Mouse (Mus musculus): ENCODE data around the gene Prr15l. TPM values are rescaled to one million over a fixed set of nuclear protein-coding genes. Genes with fewer than 3 reads are reported as not detected.
A peak's percentile ranks its signal among the peaks of the same experiment; 100 is the strongest.

Gene Prr15l
- polyA plus RNA-seq, 1 experiment from 2014 or later, result 1.7 TPM

DNA sequence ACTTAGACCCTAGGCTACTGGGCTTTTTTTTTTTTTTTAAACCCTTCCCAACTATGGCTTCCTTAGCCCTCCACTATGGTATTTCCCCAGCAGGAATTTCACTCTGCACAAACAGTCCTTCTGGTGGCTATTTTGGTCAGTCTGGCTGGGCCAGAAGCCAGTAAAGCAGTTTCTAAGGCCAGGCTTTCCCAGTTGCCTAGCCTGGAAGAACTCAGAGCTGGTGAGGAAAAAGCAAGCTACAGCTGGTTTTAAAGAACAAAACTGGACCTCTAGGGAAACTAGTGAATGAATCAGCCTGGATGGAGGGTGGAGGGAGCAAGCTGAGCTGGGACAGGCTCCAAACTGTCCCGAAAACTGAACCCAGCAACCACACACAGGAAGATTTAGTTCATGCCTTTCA lies 41.8 kb downstream of the Prr15l start:
- Histone ChIP-seq H3K4me2 (peak overlapping the region; percentile 54), H3K4me3 (peak overlapping the region; percentile 14; the same call in 1 of the 2 replicates), H3K27ac (peak overlapping the region; percentile 99), H3K9ac (peak overlapping the region; percentile 36), H3K4me1 (replicated peaks) (peaks cover 75% of the 10 kb centered on the region), H3K36me3 (no peaks in the 10 kb centered on the region), H3K9me3 (replicated peaks) (no peaks in the 10 kb centered on the region), H3K27me3 (no peaks in the 10 kb centered on the region)
- 29% methylated on average over 1 of the region's 1 CpGs for WGBS
- peak; percentile 71 for ATAC-seq (replicated peaks; ENCODE audit: insufficient number of reproducible peaks, insufficient read depth, low FRiP score, low read depth)

- peak overlapping the region; percentile 5; the same call in 1 of the 2 replicates for H3K9ac ChIP-seq
- H3K4me2 ChIP-seq, result 0 out of 2 replicates have a peak overlapping the region, but pooled peaks have one; percentile 8
- 28% methylated on average over 3 of the region's 3 CpGs for WGBS
- peak overlapping the region; percentile 99 for H3K27ac ChIP-seq
- no peaks in the 10 kb centered on the region for H3K9me3 ChIP-seq (replicated peaks)
- no peak overlapping the region for H3K4me3 ChIP-seq
- no peaks in the 10 kb centered on the region for H3K27me3 ChIP-seq
- no peak for ATAC-seq (replicated peaks; ENCODE audit: insufficient number of reproducible peaks, insufficient read depth, low FRiP score, low read depth)
- no peaks in the 10 kb centered on the region for H3K36me3 ChIP-seq
- peaks cover 79% of the 10 kb centered on the region for H3K4me1 ChIP-seq (replicated peaks)
Measured at GRCm38 (mm10) chr11:96970341-96970740, 42.4 kb downstream of the Prr15l start.

DNA sequence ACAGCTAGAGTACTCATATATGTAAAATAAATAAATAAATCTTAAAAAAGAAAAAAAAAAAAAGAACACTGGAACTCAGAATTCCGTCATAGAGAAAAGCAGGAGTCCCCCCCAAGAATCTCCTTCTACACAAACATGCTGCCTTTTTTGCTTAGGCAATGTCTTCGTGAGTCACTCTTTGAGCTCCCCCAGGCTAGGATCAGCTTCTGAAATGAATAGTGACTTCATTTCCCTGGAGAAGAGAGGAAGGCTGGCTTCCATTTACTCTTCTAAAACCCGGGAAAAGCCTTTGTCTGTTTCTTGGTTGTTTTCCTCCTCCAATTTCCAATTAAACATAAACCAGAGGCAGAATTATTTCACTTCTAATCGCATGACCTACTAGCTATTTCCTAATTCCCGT lies 45.0 kb downstream of the Prr15l start:
- Histone ChIP-seq H3K9ac (no peak overlapping the region), H3K9me3 (replicated peaks) (no peaks in the 10 kb centered on the region), H3K4me3 (no peak overlapping the region), H3K4me1 (replicated peaks) (peaks cover 78% of the 10 kb centered on the region), H3K27me3 (no peaks in the 10 kb centered on the region), H3K27ac (peak overlapping the region; percentile 39), H3K36me3 (no peaks in the 10 kb centered on the region), H3K4me2 (no peak overlapping the region)
- WGBS, result 79% methylated on average over 5 of the region's 5 CpGs
- no peak for ATAC-seq (replicated peaks; ENCODE audit: insufficient number of reproducible peaks, insufficient read depth, low FRiP score, low read depth)

- H3K9ac ChIP-seq, result no peak overlapping the region
- H3K27ac ChIP-seq, result peak overlapping the region; percentile 39
- 80% methylated on average over 5 of the region's 5 CpGs for WGBS
Measured at GRCm38 (mm10) chr11:96973426-96973964, 45.6 kb downstream of the Prr15l start.

GRCm38 (mm10) chr11:96974813-96975212 lies 46.9 kb downstream of the Prr15l start:
- Histone ChIP-seq H3K4me1 (replicated peaks) (peaks cover 63% of the 10 kb centered on the region), H3K27ac (peak overlapping the region; percentile 96; the same call in 1 of the 2 replicates), H3K4me3 (no peak overlapping the region), H3K36me3 (no peaks in the 10 kb centered on the region), H3K9ac (no peak overlapping the region), H3K27me3 (no peaks in the 10 kb centered on the region), H3K9me3 (replicated peaks) (no peaks in the 10 kb centered on the region), H3K4me2 (no peak overlapping the region)
- ATAC-seq (replicated peaks; ENCODE audit: insufficient number of reproducible peaks, insufficient read depth, low FRiP score, low read depth), result no peak
- WGBS, result 75% methylated on average over 5 of the region's 5 CpGs

More at GRCm38 (mm10) chr11:96973426-96973964, 45.6 kb downstream of the Prr15l start:
- Histone ChIP-seq H3K9me3 (replicated peaks) (no peaks in the 10 kb centered on the region), H3K27me3 (no peaks in the 10 kb centered on the region), H3K4me3 (no peak overlapping the region), H3K4me1 (replicated peaks) (peaks cover 75% of the 10 kb centered on the region), H3K36me3 (no peaks in the 10 kb centered on the region), H3K4me2 (no peak overlapping the region)
- ATAC-seq (replicated peaks; ENCODE audit: insufficient number of reproducible peaks, insufficient read depth, low FRiP score, low read depth), result no peak

GRCm38 (mm10) chr11:96975511-96976378 lies 47.8 kb downstream of the Prr15l start:
- no peaks in the 10 kb centered on the region for H3K9me3 ChIP-seq (replicated peaks)
- peaks cover 54% of the 10 kb centered on the region for H3K4me1 ChIP-seq (replicated peaks)
- H3K4me3 ChIP-seq, result peak overlapping the region; percentile 93
- 61% methylated on average over 10 of the region's 10 CpGs for WGBS
- H3K36me3 ChIP-seq, result no peaks in the 10 kb centered on the region
- H3K4me2 ChIP-seq, result peak overlapping the region; percentile 65
- H3K27ac ChIP-seq, result peak overlapping the region; percentile 96
- ATAC-seq (replicated peaks; ENCODE audit: insufficient number of reproducible peaks, insufficient read depth, low FRiP score, low read depth), result no peak
- peak overlapping the region; percentile 98 for H3K9ac ChIP-seq
- H3K27me3 ChIP-seq, result no peaks in the 10 kb centered on the region

- Histone ChIP-seq H3K9me3 (replicated peaks) (no peaks in the 10 kb centered on the region), H3K27me3 (peaks cover 3% of the 10 kb centered on the region; the same call in 1 of the 2 replicates), H3K4me1 (replicated peaks) (peaks cover 48% of the 10 kb centered on the region), H3K4me3 (peak overlapping the region; percentile 93), H3K27ac (peak overlapping the region; percentile 96), H3K36me3 (no peaks in the 10 kb centered on the region), H3K9ac (peak overlapping the region; percentile 98), H3K4me2 (peak overlapping the region; percentile 65)
- 38% methylated on average over 3 of the region's 3 CpGs for WGBS
- ATAC-seq (replicated peaks; ENCODE audit: insufficient number of reproducible peaks, insufficient read depth, low FRiP score, low read depth), result no peak
Measured at GRCm38 (mm10) chr11:96976379-96976687, 48.4 kb downstream of the Prr15l start.

DNA sequence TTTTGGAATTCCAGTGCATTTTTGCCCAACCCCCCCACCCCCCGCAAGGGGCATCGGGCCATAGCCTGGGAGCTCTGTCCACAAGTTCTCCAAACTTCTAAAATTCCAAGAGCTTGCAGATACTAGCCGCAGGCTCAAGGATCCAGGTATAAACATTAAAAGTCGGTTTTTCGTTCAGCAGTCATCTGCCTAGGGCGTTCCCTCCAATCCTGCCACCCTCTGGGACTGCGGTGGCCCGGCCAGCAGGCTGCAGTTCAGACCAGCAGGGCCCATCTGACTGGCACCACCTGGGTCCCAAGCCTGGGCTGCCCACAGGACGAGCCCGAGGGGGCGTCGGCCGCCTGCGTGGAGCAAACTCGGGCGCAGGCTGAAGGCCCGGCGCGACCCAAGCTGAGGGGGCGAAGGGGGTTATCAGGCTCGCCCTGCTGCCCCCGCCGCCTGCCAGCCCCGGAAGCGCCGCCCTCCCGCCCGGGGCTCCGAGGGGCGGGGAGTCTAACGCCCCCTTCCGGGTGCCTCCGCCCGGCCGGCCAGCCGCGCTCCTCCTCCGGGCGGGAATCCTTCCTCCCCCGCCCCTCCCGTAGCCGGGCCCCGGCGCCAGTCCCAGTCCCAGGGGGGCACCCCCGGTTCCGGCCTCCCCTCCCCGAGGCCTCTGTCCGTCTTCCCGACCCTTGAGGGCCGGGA lies 49.1 kb downstream of the Prr15l start:
- WGBS, result under 1% methylated on average over 40 of the region's 50 CpGs
- H3K4me3 ChIP-seq, result peak overlapping the region; percentile 93
- H3K27ac ChIP-seq, result peak overlapping the region; percentile 96
- ATAC-seq (replicated peaks; ENCODE audit: insufficient number of reproducible peaks, insufficient read depth, low FRiP score, low read depth), result peak; percentile 79
- no peaks in the 10 kb centered on the region for H3K36me3 ChIP-seq
- peak overlapping the region; percentile 65 for H3K4me2 ChIP-seq
- H3K9ac ChIP-seq, result peak overlapping the region; percentile 98
- peaks cover 41% of the 10 kb centered on the region for H3K4me1 ChIP-seq (replicated peaks)
- peaks cover 8% of the 10 kb centered on the region; the same call in 1 of the 2 replicates for H3K27me3 ChIP-seq
- no peaks in the 10 kb centered on the region for H3K9me3 ChIP-seq (replicated peaks)

DNA sequence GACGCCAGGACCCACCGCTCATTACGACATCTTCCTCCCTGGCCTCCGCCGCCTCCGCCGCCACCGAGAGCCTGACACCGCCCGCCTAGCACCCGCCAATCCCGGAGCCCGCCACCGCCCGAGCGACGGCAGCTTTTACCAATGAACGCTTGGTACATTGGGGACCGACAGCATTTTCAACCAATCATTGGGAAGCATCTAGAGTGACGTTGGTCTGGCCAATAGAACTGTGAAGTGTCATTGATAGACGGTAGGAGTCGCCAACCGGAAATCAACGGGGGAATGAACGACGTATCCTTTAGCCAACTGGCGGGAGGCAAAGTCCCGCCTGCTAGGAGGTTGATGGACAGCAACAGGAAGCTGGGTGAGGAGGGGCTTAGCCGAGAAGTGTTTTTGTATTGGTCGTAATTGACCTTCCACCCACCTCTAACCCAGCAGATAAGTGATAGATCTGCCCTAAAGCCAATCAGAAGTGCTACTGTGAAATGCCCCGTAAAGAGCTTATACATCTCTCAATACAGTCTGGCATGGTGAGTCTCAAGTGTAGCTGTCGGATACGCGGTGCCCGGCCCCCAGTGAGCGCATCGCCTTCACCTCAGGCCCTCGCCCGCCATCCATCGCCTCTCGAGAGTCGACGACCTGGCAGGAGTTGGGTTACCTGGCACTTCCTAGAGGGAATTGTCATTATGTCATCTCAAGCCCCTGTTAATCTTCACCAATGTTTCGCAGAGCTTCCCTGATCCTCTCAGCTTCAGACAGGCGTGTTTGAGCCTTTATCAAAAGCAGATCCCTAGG lies 49.9 kb downstream of the Prr15l start:
- H3K9ac ChIP-seq, result peak overlapping the region; percentile 98
- peak; percentile 94 for ATAC-seq (replicated peaks; ENCODE audit: insufficient number of reproducible peaks, insufficient read depth, low FRiP score, low read depth)
- H3K36me3 ChIP-seq, result no peaks in the 10 kb centered on the region
- peak overlapping the region; percentile 96 for H3K27ac ChIP-seq
- H3K4me3 ChIP-seq, result peak overlapping the region; percentile 93
- peaks cover 35% of the 10 kb centered on the region for H3K4me1 ChIP-seq (replicated peaks)
- under 1% methylated on average over 45 of the region's 45 CpGs for WGBS
- no peaks in the 10 kb centered on the region for H3K9me3 ChIP-seq (replicated peaks)
- H3K4me2 ChIP-seq, result peak overlapping the region; percentile 82
- H3K27me3 ChIP-seq, result peaks cover 8% of the 10 kb centered on the region; the same call in 1 of the 2 replicates

DNA sequence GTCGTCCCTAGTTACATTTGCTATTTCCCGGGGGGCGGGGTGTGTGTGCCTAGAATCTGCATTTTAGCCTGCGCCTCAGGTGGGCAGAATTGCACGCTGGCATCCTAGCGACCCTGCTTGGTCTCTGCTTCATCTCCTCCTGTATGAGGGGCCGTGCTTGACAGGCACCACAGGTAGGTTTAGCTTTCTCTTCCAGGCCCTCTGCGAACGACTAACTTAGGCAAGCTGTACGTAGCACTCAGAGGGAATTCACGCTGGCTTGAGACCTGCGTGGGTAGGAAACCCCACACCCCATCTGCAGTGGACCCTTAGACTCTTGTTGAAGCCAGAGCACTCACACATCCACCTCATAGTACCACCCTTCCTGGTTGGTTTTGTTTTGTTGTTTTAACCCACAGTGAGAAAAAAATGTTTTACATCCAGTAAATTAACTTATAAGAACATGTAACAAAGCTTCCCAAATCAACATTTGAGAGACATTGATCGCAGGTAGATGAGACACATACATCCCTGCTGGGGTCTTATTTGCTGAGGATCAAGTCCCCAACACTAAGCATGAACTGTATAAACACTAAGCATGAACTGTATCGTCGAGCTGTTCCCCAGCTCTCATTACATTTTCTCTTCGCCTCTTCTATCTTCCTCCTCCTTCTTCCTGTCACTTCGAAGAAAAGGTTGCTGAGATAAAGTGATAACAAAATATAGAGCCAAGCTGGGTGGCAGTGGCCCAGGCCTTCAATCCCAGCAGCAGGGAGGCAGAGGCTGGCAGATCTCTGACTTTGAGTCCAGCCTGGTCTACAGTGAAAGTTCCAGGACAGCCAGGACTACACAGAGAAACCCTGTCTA lies 50.7 kb downstream of the Prr15l start:
- Histone ChIP-seq H3K9me3 (replicated peaks) (no peaks in the 10 kb centered on the region), H3K27me3 (peaks cover 10% of the 10 kb centered on the region), H3K36me3 (no peaks in the 10 kb centered on the region), H3K4me1 (replicated peaks) (peaks cover 29% of the 10 kb centered on the region), H3K4me3 (peak overlapping the region; percentile 65), H3K27ac (peak overlapping the region; percentile 88), H3K4me2 (peak overlapping the region; percentile 82), H3K9ac (peak overlapping the region; percentile 73)
- no peak for ATAC-seq (replicated peaks; ENCODE audit: insufficient number of reproducible peaks, insufficient read depth, low FRiP score, low read depth)
- 23% methylated on average over 17 of the region's 17 CpGs for WGBS

Measured in heart, embryonic 15.5 days (tissue).